Mouse (Mus musculus) skeletal muscle tissue, adult 2 months (tissue): ENCODE measurements around the gene Gm13078.

Experiments used
- DNase-seq: peaks from one replicate; pipeline ENCODE4 v3.0.0-alpha.2; 2012; ENCODE audit warnings: low read depth, low spot score

Gene Gm13078

GRCm38 (mm10) chr4:143719155-143719554 is at the start of gene Gm13078:
Gm13078 (plus strand) TSS chr4:143719455.
- no peak for DNase-seq

GRCm38 (mm10) chr4:143702611-143703010 is 16.6 kb upstream of the Gm13078 start, which contains the start of gene Gm13089:
Gm13089 (minus strand) TSS chr4:143702711.
- DNase-seq = no peak
